In the genomic region with DNA sequence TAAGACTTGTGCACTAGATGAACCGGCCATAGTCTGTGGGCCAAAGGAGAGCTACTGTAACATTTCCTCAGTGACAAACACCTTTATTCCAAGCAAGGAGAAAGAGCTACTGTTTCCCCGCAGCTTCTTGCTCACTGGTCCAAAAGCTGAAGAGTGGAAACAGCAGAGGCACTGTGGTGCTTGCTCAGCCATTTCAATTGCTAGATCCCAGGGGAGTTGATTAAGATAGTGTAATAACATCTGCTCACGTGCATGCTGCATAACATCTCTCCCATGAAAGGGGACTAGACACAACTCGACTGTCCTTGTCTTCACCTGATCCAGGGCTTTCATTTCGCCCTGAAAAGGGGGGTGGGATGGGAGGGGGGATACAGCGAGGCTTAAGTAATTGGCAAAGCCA, we compare ENCODE assay signal across 10 mouse cellular contexts. TPM values are rescaled to one million over a fixed set of nuclear protein-coding genes. Genes with fewer than 3 reads are reported as not detected.
DNase-seq lines count a peak whose midpoint lies in the region; ATAC-seq and TF ChIP-seq lines count a peak whose summit lies in the region.
"Had no signal": no experiment of that assay in that cellular context is flagged by ENCODE, and none has a peak within 500 bp of the region (broad histone marks: within the 10 kb centered on the region; RNA-seq: fewer than 3 reads in every experiment).

No protein-coding gene starts in this region.

- peak overlapping the region; percentile 85; the same call in 1 of the 2 replicates for H3K27ac ChIP-seq in kidney, embryonic 15.5 days
- H3K27ac ChIP-seq in ES-Bruce4 (ENCODE audit: insufficient read depth, low read length) = no peak overlapping the region
- peak overlapping the region; percentile 97; the same call in 1 of the 2 replicates for H3K27ac ChIP-seq in embryonic facial prominence, embryonic 14.5 days (replicated peaks; ENCODE audit: low read depth, low read length)
- peak overlapping the region; percentile 99 for H3K27ac ChIP-seq in limb, embryonic 13.5 days

- no peak for TF ChIP-seq EP300 in ES-Bruce4 (IDR thresholded peaks at IDR 0.05; ENCODE audit: insufficient read depth, low read depth, low read length)

- no peaks in the 10 kb centered on the region for H3K36me3 ChIP-seq in kidney, embryonic 15.5 days
- H3K36me3 ChIP-seq in ES-Bruce4 (ENCODE audit: control insufficient read depth, insufficient read depth, low read length, poor library complexity, severe bottlenecking) = no peaks in the 10 kb centered on the region
- H3K36me3 ChIP-seq in embryonic facial prominence, embryonic 14.5 days (ENCODE audit: control insufficient read depth, insufficient read depth, low read length) = no peaks in the 10 kb centered on the region
- peaks cover under 1% of the 10 kb centered on the region; the same call in 1 of the 2 replicates for H3K36me3 ChIP-seq in limb, embryonic 13.5 days

- DNase-seq in kidney, postnatal 10 days = no peak
- peak; percentile 79 for DNase-seq in embryonic facial prominence, embryonic 14.5 days (ENCODE audit: low spot score)
- no peak for DNase-seq in adrenal gland, adult (ENCODE audit: inconsistent age in 2 of 2, low spot score in 1 of 2)
- DNase-seq in T-cell, adult 2 months (ENCODE audit: low spot score) = no peak
- DNase-seq in cerebellum, adult 8-10 months = no peak
- DNase-seq: lung, postnatal 10 days; thymus, postnatal 4 days had no signal

- ATAC-seq in kidney, embryonic 15.5 days (replicated peaks; ENCODE audit: low FRiP score) = no peak
- no peak for ATAC-seq in embryonic facial prominence, embryonic 14.5 days (ENCODE audit: low read depth)
- ATAC-seq in limb, embryonic 13.5 days (ENCODE audit: low FRiP score, low read depth) = no peak

- peaks cover 75% of the 10 kb centered on the region for H3K4me1 ChIP-seq in kidney, embryonic 15.5 days
- peaks cover 5% of the 10 kb centered on the region for H3K4me1 ChIP-seq in ES-Bruce4 (ENCODE audit: control insufficient read depth, insufficient read depth, low read length)
- H3K4me1 ChIP-seq in embryonic facial prominence, embryonic 14.5 days (ENCODE audit: control insufficient read depth, insufficient read depth, low read length) = peaks cover 35% of the 10 kb centered on the region
- peaks cover 72% of the 10 kb centered on the region for H3K4me1 ChIP-seq in limb, embryonic 13.5 days

- 42% methylated on average over 6 of the region's 6 CpGs for WGBS in kidney, embryonic 15.5 days
- 28% methylated on average over 6 of the region's 6 CpGs for WGBS in embryonic facial prominence, embryonic 14.5 days
- WGBS in limb, embryonic 13.5 days = 21% methylated on average over 6 of the region's 6 CpGs

- TF ChIP-seq CTCF in ES-Bruce4 (IDR thresholded peaks at IDR 0.05; ENCODE audit: low read depth, low read length) = no peak

- no peaks in the 10 kb centered on the region for H3K27me3 ChIP-seq in kidney, embryonic 15.5 days
- H3K27me3 ChIP-seq in ES-Bruce4 (ENCODE audit: control insufficient read depth, insufficient read depth, low read length, poor library complexity, severe bottlenecking) = no peaks in the 10 kb centered on the region
- H3K27me3 ChIP-seq in embryonic facial prominence, embryonic 14.5 days (replicated peaks; ENCODE audit: control insufficient read depth, insufficient read depth, low read length) = no peaks in the 10 kb centered on the region
- H3K27me3 ChIP-seq in limb, embryonic 13.5 days = no peaks in the 10 kb centered on the region

- peak overlapping the region; percentile 99 for H3K4me2 ChIP-seq in kidney, embryonic 15.5 days
- H3K4me2 ChIP-seq in embryonic facial prominence, embryonic 14.5 days (ENCODE audit: low read depth, low read length) = peak overlapping the region; percentile 97
- peak overlapping the region; percentile 91 for H3K4me2 ChIP-seq in limb, embryonic 13.5 days (replicated peaks)

- no peak overlapping the region for H3K9ac ChIP-seq in kidney, embryonic 15.5 days
- H3K9ac ChIP-seq in ES-Bruce4 (ENCODE audit: low read depth, poor library complexity, severe bottlenecking) = peak overlapping the region; percentile 79
- peak overlapping the region; percentile 95 for H3K9ac ChIP-seq in embryonic facial prominence, embryonic 14.5 days (ENCODE audit: low read depth, low read length)
- peak overlapping the region; percentile 97 for H3K9ac ChIP-seq in limb, embryonic 13.5 days

- no peak for TF ChIP-seq POLR2A in ES-Bruce4 (IDR thresholded peaks at IDR 0.05; ENCODE audit: insufficient read depth, low read length)

- H3K9me3 ChIP-seq in kidney, embryonic 15.5 days (replicated peaks) = no peaks in the 10 kb centered on the region
- H3K9me3 ChIP-seq in ES-Bruce4 (replicated peaks; ENCODE audit: control insufficient read depth, insufficient read depth, low read length, poor library complexity, severe bottlenecking) = no peaks in the 10 kb centered on the region
- H3K9me3 ChIP-seq in embryonic facial prominence, embryonic 14.5 days (ENCODE audit: control insufficient read depth, low read length) = no peaks in the 10 kb centered on the region
- no peaks in the 10 kb centered on the region for H3K9me3 ChIP-seq in limb, embryonic 13.5 days

- H3K4me3 ChIP-seq in kidney, embryonic 15.5 days (replicated peaks) = peak overlapping the region; percentile 77
- no peak overlapping the region for H3K4me3 ChIP-seq in ES-Bruce4 (ENCODE audit: low read depth, low read length)
- H3K4me3 ChIP-seq in embryonic facial prominence, embryonic 14.5 days (ENCODE audit: low read depth, low read length) = peak overlapping the region; percentile 86
- peak overlapping the region; percentile 82 for H3K4me3 ChIP-seq in limb, embryonic 13.5 days

RNA-seq across cellular contexts. Expression of a gene that starts 41.7 kb away (rescaled TPM):
- polyA plus RNA-seq in kidney, embryonic 15.5 days (2015; fragmentation: Nextera tagmentation; extraction: Ambion mirVana) = 25.7 and 27.7 TPM in 2 replicates
- polyA plus RNA-seq in ES-Bruce4 (2011; ENCODE audit: insufficient read depth, insufficient read length, low read depth, missing spikeins) = 45.7 and 46.2 TPM in 2 replicates
- polyA plus RNA-seq in embryonic facial prominence, embryonic 14.5 days (2014; fragmentation: Nextera tagmentation; extraction: Ambion mirVana) = 19.3 and 20.5 TPM in 2 replicates
- polyA plus RNA-seq in limb, embryonic 13.5 days (2015; fragmentation: Nextera tagmentation; extraction: Ambion mirVana) = 42.9 and 45.3 TPM in 2 replicates
